Mouse (Mus musculus): ENCODE measurements around the gene Bcar3.
"Not testable (repeated sequence)": the region's sequence is repeated elsewhere in the genome, so short reads cannot be mapped to it uniquely, and the experiment has no call there.

Bcar3 gene

DNA sequence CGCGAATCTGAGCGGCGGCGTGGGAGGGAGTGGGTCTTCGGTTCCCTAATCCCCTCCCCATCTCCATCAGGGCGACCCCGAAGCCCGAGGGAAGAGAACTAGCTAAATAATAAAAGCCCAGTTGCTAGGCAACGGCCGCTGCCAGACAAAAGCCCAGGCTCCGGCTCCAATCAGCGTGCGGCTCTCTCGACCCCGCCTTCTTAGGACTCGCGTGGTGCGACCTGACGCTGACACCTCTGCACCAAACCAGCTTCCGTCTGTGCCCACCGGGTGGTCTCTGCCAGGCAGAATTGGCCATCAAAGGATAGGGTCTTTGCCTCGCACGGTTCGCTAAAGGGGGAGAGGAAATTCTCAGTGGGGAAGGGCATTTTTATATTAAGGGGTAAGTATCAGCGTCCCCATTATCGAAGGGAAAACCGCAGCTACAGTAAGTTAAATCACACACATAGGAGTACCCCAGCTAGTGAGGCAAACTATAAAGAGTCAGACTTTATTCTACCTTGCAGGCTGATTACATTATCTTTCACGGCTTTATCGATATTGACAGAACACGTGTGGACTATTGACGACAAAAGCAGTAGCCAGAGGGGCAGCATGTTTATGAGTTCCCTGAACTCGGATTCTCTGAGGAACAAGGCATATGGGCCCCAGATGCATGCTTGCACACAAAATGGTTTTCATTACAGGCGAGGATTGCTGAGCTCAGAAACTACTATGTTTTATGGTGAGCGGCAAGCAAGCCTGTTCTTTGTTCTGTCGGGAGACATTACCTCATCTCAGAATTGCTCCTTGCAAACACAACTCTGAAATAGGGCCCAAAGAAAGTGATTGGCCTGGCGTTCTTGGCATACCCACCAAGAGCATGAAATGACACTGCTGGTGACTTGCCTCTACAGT is at the start of gene Bcar3:
Bcar3 (plus strand) TSS at position 183 of the 897 bp plus-strand sequence.
- DNase-seq (ENCODE audit: low read depth, low spot score), result peak; percentile 94

DNA sequence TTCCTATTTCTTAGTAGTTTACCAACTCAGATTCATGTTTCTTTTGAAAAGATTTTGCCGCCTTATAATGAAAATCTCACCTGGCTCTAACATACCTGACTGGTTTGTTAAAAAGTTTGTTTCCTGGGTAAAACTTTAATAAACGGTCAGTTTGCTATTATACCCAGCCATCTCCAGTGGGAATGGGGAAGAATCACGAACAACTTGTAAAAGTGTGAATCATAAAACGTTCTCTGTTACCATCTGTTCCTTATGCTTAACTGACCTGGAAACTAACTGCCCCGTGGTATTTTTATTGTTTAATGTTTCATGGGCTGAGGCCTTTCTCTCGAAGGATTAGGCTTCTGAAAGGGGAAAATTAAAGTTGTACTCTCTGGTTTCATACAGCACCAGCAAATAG is 49.2 kb upstream of the Bcar3 start:
- no peak for DNase-seq (ENCODE audit: low read depth, low spot score)

- DNase-seq (ENCODE audit: low read depth, low spot score), result peak; percentile 83
Observed at GRCm38 (mm10) chr3:122245215-122245877, 48.6 kb upstream of the Bcar3 start, which contains the start of gene Gclm. Gclm (plus strand) TSS chr3:122245557.

DNA sequence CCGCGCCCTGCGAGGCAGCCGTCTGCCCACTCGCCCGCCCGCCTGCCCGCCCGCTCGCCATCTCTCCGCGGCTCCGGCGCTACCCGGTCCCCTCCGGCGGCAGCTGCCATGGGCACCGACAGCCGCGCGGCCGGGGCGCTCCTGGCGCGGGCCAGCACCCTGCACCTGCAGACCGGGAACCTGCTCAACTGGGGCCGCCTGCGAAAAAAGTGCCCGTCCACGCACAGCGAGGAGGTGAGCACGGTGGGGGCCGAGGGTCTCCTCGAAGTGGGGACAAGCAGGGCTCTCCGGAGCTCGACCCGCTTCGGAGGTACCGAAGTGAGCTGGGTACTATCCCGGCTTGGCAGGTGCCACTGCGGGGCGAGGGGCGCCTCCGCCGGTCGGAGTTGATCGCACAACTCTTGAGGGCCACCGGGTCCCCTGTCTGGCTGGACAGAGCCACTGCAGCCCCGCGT is 48.0 kb upstream of the Bcar3 start:
- DNase-seq (ENCODE audit: low read depth, low spot score), result no peak

DNA sequence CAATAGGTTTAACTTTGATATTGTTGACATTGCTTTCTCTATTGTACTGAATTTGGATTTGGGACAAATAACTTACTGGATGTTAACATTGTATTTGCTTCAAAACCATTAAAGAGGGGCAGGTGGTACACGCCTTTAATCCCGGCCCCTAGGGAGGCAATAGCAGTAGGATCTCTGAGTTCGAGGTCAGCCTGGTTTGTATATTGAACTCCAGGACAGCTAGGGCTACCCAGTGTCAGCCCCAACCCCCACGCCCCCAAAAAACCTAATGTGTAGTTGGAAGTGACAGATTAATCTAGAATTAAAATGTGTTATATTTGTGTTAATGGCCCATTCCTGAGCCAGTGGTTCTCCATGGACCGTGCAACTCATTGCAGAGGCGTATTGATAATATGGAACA is 47.5 kb upstream of the Bcar3 start:
- DNase-seq (ENCODE audit: low read depth, low spot score), result no peak

DNA sequence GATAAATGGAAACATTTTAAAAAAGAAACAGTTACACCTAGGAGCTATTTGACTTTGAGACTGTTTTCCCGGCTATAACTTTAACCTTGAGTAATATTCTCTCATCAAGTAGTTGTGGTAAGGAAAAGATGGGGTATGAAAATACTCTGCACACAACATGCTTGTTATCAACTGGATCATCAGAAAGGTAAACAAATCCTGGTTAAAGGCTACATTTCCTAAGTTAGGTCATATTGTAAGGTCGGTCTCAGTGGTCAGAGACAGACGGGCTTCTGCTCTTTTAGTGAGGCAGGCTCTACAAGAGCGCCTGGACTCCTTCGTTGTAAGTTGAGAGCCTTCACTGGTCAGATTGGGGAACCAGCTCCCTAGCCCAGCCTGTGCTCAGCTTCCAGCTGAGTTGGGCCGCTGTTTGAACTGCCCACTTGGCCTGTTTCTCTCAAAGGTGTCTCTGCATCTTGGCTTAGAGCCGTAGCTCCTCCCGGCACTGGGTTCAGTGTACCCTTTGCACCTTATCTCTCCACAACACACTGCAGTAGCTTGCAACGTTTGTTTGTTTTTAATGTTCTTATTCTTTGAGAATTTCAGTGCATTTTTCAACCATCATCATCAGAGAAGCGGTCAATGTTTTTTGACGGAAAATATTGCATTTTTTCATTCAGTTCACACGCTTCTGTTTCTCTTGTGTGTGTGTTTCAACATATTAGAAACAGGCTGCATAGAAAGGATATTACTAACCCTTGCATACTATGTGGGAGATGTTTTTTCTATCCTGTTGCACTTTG is 46.8 kb upstream of the Bcar3 start:
- DNase-seq (ENCODE audit: low read depth, low spot score), result no peak

- DNase-seq (ENCODE audit: low read depth, low spot score), result no peak
Observed at GRCm38 (mm10) chr3:122247768-122248100, 46.2 kb upstream of the Bcar3 start.

- DNase-seq (ENCODE audit: low read depth, low spot score), result no peak
Observed at GRCm38 (mm10) chr3:122252466-122253253, 41.3 kb upstream of the Bcar3 start.

GRCm38 (mm10) chr3:122254050-122254449 is 39.9 kb upstream of the Bcar3 start:
- not testable (repeated sequence) for DNase-seq (ENCODE audit: low read depth, low spot score)

DNA sequence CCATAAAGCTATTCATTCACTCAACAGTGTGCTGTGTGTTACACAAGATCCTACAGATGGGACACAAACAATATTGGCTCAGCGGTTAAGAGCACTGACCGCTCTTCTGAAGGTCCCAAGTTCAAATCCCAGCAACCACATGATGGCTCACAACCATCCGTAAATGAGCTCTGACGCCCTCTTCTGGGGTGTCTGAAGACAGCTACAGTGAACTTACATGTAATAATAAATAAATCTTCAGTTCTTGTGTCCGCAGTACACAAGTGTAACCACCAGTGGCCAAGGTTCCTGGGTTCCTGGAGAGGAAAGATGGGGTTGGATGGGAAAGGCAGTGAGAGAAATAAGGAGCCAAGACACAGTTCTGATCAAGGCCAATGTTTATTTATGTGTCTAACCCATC is 23.9 kb upstream of the Bcar3 start:
- DNase-seq (ENCODE audit: low read depth, low spot score), result no peak

DNA sequence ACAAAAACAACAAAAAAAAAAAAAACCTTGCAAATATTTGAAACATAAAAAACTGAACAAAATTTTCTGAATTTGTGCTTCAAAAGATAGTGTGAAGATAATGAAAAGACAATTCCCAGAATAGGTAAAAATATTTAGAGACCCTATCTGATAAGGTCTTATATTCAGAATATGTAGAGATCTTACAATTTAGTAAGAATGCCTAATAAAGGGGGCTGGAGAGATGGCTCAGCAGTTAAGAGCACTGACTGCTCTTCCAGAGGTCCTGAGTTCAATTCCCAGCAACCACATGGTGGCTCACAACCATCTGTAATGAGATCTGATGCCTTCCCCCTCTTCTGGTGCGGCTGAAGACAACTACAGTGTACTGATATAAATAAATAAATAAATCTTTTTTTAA is 21.4 kb upstream of the Bcar3 start:
- not testable (repeated sequence) for DNase-seq (ENCODE audit: low read depth, low spot score)

DNA sequence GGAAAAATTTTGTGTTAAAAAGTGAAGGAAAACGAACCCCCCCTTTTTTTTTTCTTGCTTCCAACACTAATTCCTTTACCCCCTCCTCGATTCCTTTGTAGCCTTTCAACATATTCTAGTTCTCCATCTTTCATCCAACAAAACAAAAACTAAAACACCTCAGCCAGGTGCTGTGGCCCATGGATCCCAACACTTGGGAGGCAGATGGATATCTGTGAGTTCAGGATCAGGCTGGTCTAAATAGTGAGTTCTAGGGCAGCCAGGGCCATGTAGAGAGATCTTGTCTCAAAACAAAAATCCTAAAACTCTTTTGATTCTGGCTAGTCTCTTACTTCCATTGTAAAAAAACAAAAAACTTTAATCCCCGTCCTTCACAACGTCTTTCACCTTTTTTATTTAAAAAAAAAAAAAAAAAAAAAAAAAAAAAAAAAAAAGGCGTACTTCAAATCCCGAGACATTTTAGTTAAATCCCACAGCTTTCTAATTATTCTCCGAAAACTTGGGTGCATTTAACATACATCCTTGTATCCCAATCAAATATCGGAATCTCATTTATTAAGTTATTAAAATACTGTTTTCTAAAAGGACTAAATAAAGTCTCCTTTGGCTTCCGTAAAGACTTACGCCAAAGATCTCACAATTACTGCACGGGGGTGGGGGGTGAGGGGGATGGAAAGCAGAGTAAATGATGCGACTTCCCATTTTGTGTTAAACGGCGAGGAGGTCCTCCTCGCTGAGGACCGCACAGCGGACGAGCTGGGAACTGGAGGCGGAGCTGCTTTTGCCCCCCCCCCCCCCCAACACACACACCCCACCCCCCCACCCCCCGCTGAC is 20.3 kb upstream of the Bcar3 start:
- DNase-seq (ENCODE audit: low read depth, low spot score), result no peak

DNA sequence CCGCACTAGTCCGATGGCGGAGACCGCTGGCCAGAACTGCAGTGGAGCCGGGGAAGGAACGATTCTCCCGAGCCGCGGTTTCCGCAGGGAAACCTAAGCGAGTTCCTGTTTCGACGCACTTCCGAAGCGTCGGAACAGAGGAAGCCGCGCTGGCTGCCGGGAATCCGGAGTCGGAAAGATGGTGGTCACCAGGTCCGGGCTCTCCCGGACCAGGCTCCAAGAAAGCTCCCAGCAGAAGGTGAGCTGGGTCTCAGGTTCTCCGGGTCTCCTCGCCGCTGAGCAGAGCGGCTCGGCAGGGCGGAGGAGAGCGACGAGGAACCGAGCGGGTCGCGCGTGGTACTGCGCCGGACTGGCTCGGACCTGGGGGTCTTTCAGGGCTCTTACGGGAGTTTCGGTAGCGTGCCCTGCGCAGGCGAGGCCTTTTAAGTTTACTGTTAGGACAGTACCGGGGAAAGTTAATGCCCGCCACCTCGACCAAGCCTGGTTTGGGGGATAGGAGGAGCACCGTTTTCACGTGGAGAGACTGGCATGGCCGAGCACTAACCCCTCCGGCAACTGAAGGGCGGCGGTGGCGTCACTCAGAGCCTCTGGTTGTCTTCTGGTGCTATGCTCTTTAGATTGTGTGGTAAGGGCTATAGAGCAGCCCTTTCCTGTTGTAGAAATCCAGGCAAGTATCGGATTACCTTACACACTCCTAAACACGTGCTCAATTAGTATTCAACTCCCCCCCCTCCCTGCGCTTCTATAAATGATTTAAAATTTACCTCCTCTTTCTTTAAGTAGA is 19.5 kb upstream of the Bcar3 start, which contains the start of gene Dnttip2:
Dnttip2 (plus strand) TSS at position 148 of the 784 bp plus-strand sequence.
- DNase-seq (ENCODE audit: low read depth, low spot score), result peak; percentile 97

- DNase-seq (ENCODE audit: low read depth, low spot score), result no peak
Observed at GRCm38 (mm10) chr3:122275111-122275510, 18.8 kb upstream of the Bcar3 start.

GRCm38 (mm10) chr3:122287195-122287594 is 6.7 kb upstream of the Bcar3 start:
- no peak for DNase-seq (ENCODE audit: low read depth, low spot score)

- no peak for DNase-seq (ENCODE audit: low read depth, low spot score)
Observed at GRCm38 (mm10) chr3:122288613-122289195, 5.2 kb upstream of the Bcar3 start.

GRCm38 (mm10) chr3:122289344-122289743 is 4.6 kb upstream of the Bcar3 start:
- DNase-seq (ENCODE audit: low read depth, low spot score), result not testable (repeated sequence)

DNA sequence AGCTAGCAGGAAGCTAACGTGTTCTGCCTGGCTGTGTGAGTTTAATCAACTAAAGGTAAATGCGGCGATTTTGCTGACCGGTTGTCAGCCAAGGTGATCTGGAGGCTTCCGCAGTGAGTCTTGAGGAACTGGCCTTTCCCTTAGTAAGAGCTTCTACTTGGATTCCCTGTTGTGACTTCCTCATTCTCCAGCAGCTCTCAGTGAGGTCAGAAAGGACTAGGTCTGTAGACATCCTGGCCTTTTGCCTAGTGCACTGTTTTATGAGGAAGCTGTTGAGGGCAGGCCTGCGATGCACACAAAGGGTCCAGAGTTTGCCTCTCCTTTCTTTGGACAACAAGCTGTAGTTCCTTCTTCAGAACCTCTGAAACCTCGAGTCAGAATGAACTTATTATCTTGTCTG is 3.2 kb upstream of the Bcar3 start:
- DNase-seq (ENCODE audit: low read depth, low spot score), result peak; percentile 61

- DNase-seq (ENCODE audit: low read depth, low spot score), result no peak
Observed at GRCm38 (mm10) chr3:122291828-122292227, 2.1 kb upstream of the Bcar3 start.
